Mouse (Mus musculus): Measurements from ENCODE around the gene Map4k2.

DNA sequence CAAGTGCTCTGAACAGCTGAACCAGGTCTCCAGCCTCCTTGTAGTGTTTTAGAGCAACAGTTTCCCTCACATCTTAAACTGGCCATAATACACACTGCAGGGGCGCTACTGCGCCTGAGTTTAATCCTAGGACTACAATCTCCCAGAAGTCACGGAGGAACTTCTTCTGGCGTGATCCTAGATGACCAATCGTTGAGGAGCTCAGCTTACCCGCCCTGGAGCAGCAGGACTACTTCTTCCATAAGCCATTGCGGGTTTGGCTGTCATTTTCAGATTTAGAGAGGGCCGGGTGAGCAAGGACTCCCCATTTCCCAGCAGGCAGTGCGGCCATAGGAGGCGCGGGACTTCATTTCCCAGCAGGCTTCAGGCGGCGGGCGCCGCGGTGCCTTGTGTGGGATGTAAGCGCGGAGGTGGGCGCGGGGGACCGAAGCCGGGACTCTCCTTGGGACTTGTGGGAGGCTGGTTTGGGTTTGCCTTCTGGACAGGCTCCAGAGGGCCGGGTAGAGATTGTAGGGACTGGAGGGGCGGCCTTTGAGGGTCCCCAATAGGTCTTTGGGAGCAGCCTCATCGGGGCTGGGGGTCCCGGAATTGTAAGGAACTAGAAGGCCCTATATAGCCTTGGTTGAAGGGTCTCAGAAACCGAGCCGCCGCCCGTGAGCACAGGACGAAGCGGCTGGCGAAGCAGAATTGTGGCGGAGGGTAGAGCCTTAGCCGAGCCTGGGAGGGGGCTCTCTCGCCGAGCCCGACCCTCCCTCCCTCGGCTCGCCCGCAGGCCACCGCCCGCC is 6.1 kb upstream of the Map4k2 start, which contains the start of gene Men1:
- peak; percentile 5 to 44 (median 28); a peak in 3 of 6 replicates for TF ChIP-seq CTCF (IDR thresholded peaks at IDR 0.05 in 2 of 3, conservative IDR thresholded peaks at IDR 0.05 in 1 of 3; ENCODE audit: control insufficient read depth in 1 of 3, insufficient read depth in 1 of 3, low read depth in 2 of 3, low read length in 3 of 3, poor library complexity in 1 of 3, severe bottlenecking in 1 of 3)
- TF ChIP-seq JUND (IDR thresholded peaks at IDR 0.05; ENCODE audit: low read depth, low read length): no peak
- TF ChIP-seq ETS1 (IDR thresholded peaks at IDR 0.05; ENCODE audit: low read depth, low read length): no peak; the same call in 1 of the 2 replicates
